Mouse (Mus musculus) small intestine, adult 2 months (tissue): ENCODE results near the gene Rpl10.

Experiments
- CTCF ChIP-seq: fragments of 200-500 bp; IDR thresholded peaks from 2 replicates; pipeline ENCODE4 v1.5.1; 2012; ENCODE audit warnings: low read depth, mild to moderate bottlenecking, control low read depth, inconsistent platforms, low read length, moderate library complexity, mixed read lengths; ENCODE audit not compliant: insufficient replicate concordance, insufficient read length; ENCODE audit errors: extremely low read depth
- POLR2A ChIP-seq: fragments of 200-500 bp; IDR thresholded peaks from 2 replicates; pipeline ENCODE4 v1.6.1; 2012; ENCODE audit warnings: low read depth, mild to moderate bottlenecking, control low read depth, inconsistent platforms, low read length, moderate library complexity

- no peak for TF ChIP-seq POLR2A
- TF ChIP-seq CTCF, result no peak
Observed at GRCm38 (mm10) chrX:74240332-74240731, 30.3 kb upstream of the Rpl10 start.
